Mouse (Mus musculus) cerebellum, postnatal 4 days (tissue): ENCODE results near the gene Eps8l2.

Source experiments
- DNase-seq, 2 experiments: peaks; one replicate each; pipeline ENCODE4 v3.0.0; 2022; ENCODE audit warnings: low spot score in 2 of 2, mixed read lengths in 1 of 2

Gene Eps8l2

GRCm38 (mm10) chr7:141364349-141365048 is 25.8 kb downstream of the Eps8l2 start:
- DNase-seq, result no peak

GRCm38 (mm10) chr7:141365049-141365445 is 26.4 kb downstream of the Eps8l2 start:
- DNase-seq, result no peak

GRCm38 (mm10) chr7:141367358-141367757 is 28.7 kb downstream of the Eps8l2 start:
- DNase-seq, result no peak

GRCm38 (mm10) chr7:141369918-141370317 is 31.2 kb downstream of the Eps8l2 start:
- no peak for DNase-seq

- DNase-seq, result no peak
Observed at GRCm38 (mm10) chr7:141371942-141372595, 33.4 kb downstream of the Eps8l2 start.

- no peak for DNase-seq
Observed at GRCm38 (mm10) chr7:141373611-141374010, 34.9 kb downstream of the Eps8l2 start.

- no peak for DNase-seq
Observed at GRCm38 (mm10) chr7:141374399-141374798, 35.7 kb downstream of the Eps8l2 start.

- DNase-seq, result no peak
Observed at GRCm38 (mm10) chr7:141379584-141379983, 40.9 kb downstream of the Eps8l2 start.

- DNase-seq, result no peak
Observed at GRCm38 (mm10) chr7:141381068-141381835, 42.6 kb downstream of the Eps8l2 start.

GRCm38 (mm10) chr7:141387807-141388486 is 49.3 kb downstream of the Eps8l2 start:
- no peak for DNase-seq

- DNase-seq, result no peak
Observed at GRCm38 (mm10) chr7:141388487-141389109, 49.9 kb downstream of the Eps8l2 start.

GRCm38 (mm10) chr7:141390326-141391259 is 51.9 kb downstream of the Eps8l2 start:
- no peak for DNase-seq

- DNase-seq, result peak; percentile 90 to 92
Observed at GRCm38 (mm10) chr7:141391625-141392551, 53.2 kb downstream of the Eps8l2 start, which contains the start of gene Taldo1. Gene Taldo1 (plus strand): TSS chr7:141392199.

GRCm38 (mm10) chr7:141392552-141393222 is 54.0 kb downstream of the Eps8l2 start:
- DNase-seq, result no peak

GRCm38 (mm10) chr7:141394158-141394557 is 55.5 kb downstream of the Eps8l2 start:
- DNase-seq, result no peak

GRCm38 (mm10) chr7:141394771-141395170 is 56.1 kb downstream of the Eps8l2 start:
- DNase-seq, result peak; percentile 67 to 76

GRCm38 (mm10) chr7:141395348-141395747 is 56.7 kb downstream of the Eps8l2 start:
- DNase-seq, result no peak

GRCm38 (mm10) chr7:141403305-141403704 is 64.6 kb downstream of the Eps8l2 start:
- DNase-seq, result peak in 1 of 2 experiments; percentile 54

- DNase-seq, result no peak
Observed at GRCm38 (mm10) chr7:141405466-141405865, 66.8 kb downstream of the Eps8l2 start.
